Mouse (Mus musculus): ENCODE measurements around the gene Tbx1.

The Tbx1 gene

GRCm38 (mm10) chr16:18622019-18622418, 31.5 kb upstream of the Tbx1 start, which contains the start of gene Gp1bb:
Gene Gp1bb (minus strand): TSS chr16:18622403.
- DNase-seq = no peak

GRCm38 (mm10) chr16:18621362-18622001, 31.0 kb upstream of the Tbx1 start:
- no peak for DNase-seq

GRCm38 (mm10) chr16:18620601-18621361, 30.3 kb upstream of the Tbx1 start:
- DNase-seq = no peak

- DNase-seq = no peak
Observed at GRCm38 (mm10) chr16:18620201-18620600, 29.7 kb upstream of the Tbx1 start.

- no peak for DNase-seq
Observed at GRCm38 (mm10) chr16:18619110-18619509, 28.6 kb upstream of the Tbx1 start.

- DNase-seq = no peak
Observed at GRCm38 (mm10) chr16:18618297-18618696, 27.8 kb upstream of the Tbx1 start.

GRCm38 (mm10) chr16:18617370-18618065, 27.0 kb upstream of the Tbx1 start:
- DNase-seq = peak; percentile 86 to 88

- DNase-seq = no peak
Observed at GRCm38 (mm10) chr16:18613301-18613700, 22.8 kb upstream of the Tbx1 start.

GRCm38 (mm10) chr16:18611752-18612151, 21.3 kb upstream of the Tbx1 start:
- no peak for DNase-seq

GRCm38 (mm10) chr16:18609099-18609498, 18.6 kb upstream of the Tbx1 start:
- no peak for DNase-seq

- DNase-seq = no peak
Observed at GRCm38 (mm10) chr16:18608226-18608625, 17.8 kb upstream of the Tbx1 start.

GRCm38 (mm10) chr16:18605705-18606104, 15.2 kb upstream of the Tbx1 start:
- DNase-seq = no peak

- no peak for DNase-seq
Observed at GRCm38 (mm10) chr16:18604267-18604701, 13.8 kb upstream of the Tbx1 start.

- DNase-seq = no peak
Observed at GRCm38 (mm10) chr16:18601447-18601846, 11.0 kb upstream of the Tbx1 start.

GRCm38 (mm10) chr16:18598006-18598405, 7.5 kb upstream of the Tbx1 start:
- DNase-seq = no peak

GRCm38 (mm10) chr16:18596255-18596654, 5.8 kb upstream of the Tbx1 start:
- no peak for DNase-seq

- DNase-seq = no peak
Observed at GRCm38 (mm10) chr16:18593930-18594329, 3.5 kb upstream of the Tbx1 start.

- no peak for DNase-seq
Observed at GRCm38 (mm10) chr16:18591047-18592018, 862 bp upstream of the Tbx1 start.

GRCm38 (mm10) chr16:18589080-18589621, 1.3 kb downstream of the Tbx1 start:
- DNase-seq = no peak

GRCm38 (mm10) chr16:18588738-18589055, 1.8 kb downstream of the Tbx1 start:
- no peak for DNase-seq

- no peak for DNase-seq
Observed at GRCm38 (mm10) chr16:18587847-18588737, 2.4 kb downstream of the Tbx1 start.

Measured in B cell, adult 2 months (primary cell).